Mouse (Mus musculus) frontal cortex, adult (tissue): ENCODE measurements around the gene Cln3.

ENCODE experiments used
- ATAC-seq: cut with Nextera tagmentation; 2 replicates; pipeline ENCODE4 v1.9.2; 2017; ENCODE audit warnings: mild to moderate bottlenecking, moderate library complexity, mixed read lengths; ENCODE audit not compliant: low TSS enrichment

Cln3 gene

GRCm38 (mm10) chr7:126594862-126595561 lies 9.4 kb upstream of the Cln3 start, which contains the start of gene Il27:
Gene Il27 (minus strand): TSS chr7:126594941.
- ATAC-seq: no peak

- peak; percentile 64 for ATAC-seq
These were observed 2.2 kb upstream of the Cln3 start for GRCm38 (mm10) chr7:126587779-126588178.

GRCm38 (mm10) chr7:126586839-126587238 lies 1.2 kb upstream of the Cln3 start:
- no peak for ATAC-seq

GRCm38 (mm10) chr7:126584506-126584977 lies 1.1 kb downstream of the Cln3 start, which contains the start of gene Apobr:
Gene Apobr (plus strand): TSS chr7:126584942.
- no peak for ATAC-seq

GRCm38 (mm10) chr7:126583761-126584160 lies 1.9 kb downstream of the Cln3 start:
- ATAC-seq: no peak

- peak; percentile 56 for ATAC-seq
These were observed 2.3 kb downstream of the Cln3 start for GRCm38 (mm10) chr7:126583251-126583709.

- 0 out of 2 replicates have a peak, but pooled peaks have one; percentile 14 for ATAC-seq
These were observed 2.9 kb downstream of the Cln3 start for GRCm38 (mm10) chr7:126582759-126583158.

GRCm38 (mm10) chr7:126581661-126582060 lies 4.0 kb downstream of the Cln3 start:
- ATAC-seq: no peak

GRCm38 (mm10) chr7:126579172-126579571 lies 6.4 kb downstream of the Cln3 start:
- ATAC-seq: no peak

- no peak for ATAC-seq
These were observed 8.7 kb downstream of the Cln3 start for GRCm38 (mm10) chr7:126576946-126577345.

- ATAC-seq: peak; percentile 96
These were observed 19.4 kb downstream of the Cln3 start, which contains the start of gene Eif3c for GRCm38 (mm10) chr7:126566094-126566765. Gene Eif3c (minus strand): TSS chr7:126566411.

- ATAC-seq: peak; percentile 36; the same call in 1 of the 2 replicates
These were observed 19.9 kb downstream of the Cln3 start for GRCm38 (mm10) chr7:126565693-126566092.

- no peak for ATAC-seq
These were observed 29.0 kb downstream of the Cln3 start for GRCm38 (mm10) chr7:126556635-126557034.

- ATAC-seq: no peak
These were observed 30.8 kb downstream of the Cln3 start for GRCm38 (mm10) chr7:126554796-126555195.

- ATAC-seq: no peak
These were observed 40.0 kb downstream of the Cln3 start for GRCm38 (mm10) chr7:126545631-126546030.

- no peak for ATAC-seq
These were observed 44.0 kb downstream of the Cln3 start for GRCm38 (mm10) chr7:126541661-126542060.

- no peak for ATAC-seq
These were observed 47.6 kb downstream of the Cln3 start for GRCm38 (mm10) chr7:126537820-126538585.

- ATAC-seq: no peak
These were observed 49.2 kb downstream of the Cln3 start for GRCm38 (mm10) chr7:126536466-126536865.

- no peak; the same call in 1 of the 2 replicates for ATAC-seq
These were observed 49.9 kb downstream of the Cln3 start for GRCm38 (mm10) chr7:126535766-126536165.

- no peak for ATAC-seq
These were observed 52.2 kb downstream of the Cln3 start for GRCm38 (mm10) chr7:126533434-126533833.

GRCm38 (mm10) chr7:126528166-126528577 lies 57.4 kb downstream of the Cln3 start:
- ATAC-seq: no peak; the same call in 1 of the 2 replicates

- no peak for ATAC-seq
These were observed 62.3 kb downstream of the Cln3 start for GRCm38 (mm10) chr7:126523316-126523715.
